Mouse (Mus musculus) cerebellum, adult 2 months (tissue): ENCODE measurements around the gene Gm48552.

Experiments
- CTCF ChIP-seq: fragments of 200-500 bp; IDR thresholded peaks from 2 replicates; pipeline ENCODE4 v1.5.1; 2011; ENCODE audit warnings: low read depth, mild to moderate bottlenecking, control low read depth, low read length, moderate library complexity, borderline replicate concordance; ENCODE audit not compliant: insufficient read depth
- POLR2A ChIP-seq: fragments of 200-500 bp; IDR thresholded peaks from 2 replicates; pipeline ENCODE4 v1.6.1; 2011; ENCODE audit warnings: low read length, control low read depth, borderline replicate concordance; ENCODE audit not compliant: insufficient read depth

- TF ChIP-seq CTCF: no peak
- no peak for TF ChIP-seq POLR2A
Measured at GRCm38 (mm10) chr10:81366477-81367206, 22.2 kb upstream of the Gm48552 start.
